Mouse (Mus musculus): ENCODE results near the gene Nutf2. TPM values are rescaled to one million over a fixed set of nuclear protein-coding genes. Genes with fewer than 3 reads are reported as not detected.
"Not testable (repeated sequence)": the region's sequence is repeated elsewhere in the genome, so short reads cannot be mapped to it uniquely, and the experiment has no call there.

Nutf2 gene
- polyA plus RNA-seq, 1 experiment from 2014 or later = 317 TPM

GRCm38 (mm10) chr8:105825506-105825905, 34.9 kb upstream of the Nutf2 start:
- H3K4me3 ChIP-seq (ENCODE audit: low read depth, low read length) = peak overlapping the region; percentile 95
- H3K27me3 ChIP-seq (ENCODE audit: insufficient read depth, low read length) = no peaks in the 10 kb centered on the region
- H3K4me2 ChIP-seq = peak overlapping the region; percentile 95
- ATAC-seq (ENCODE audit: insufficient read depth) (no peak), DNase-seq (no peak)
- no peak overlapping the region for H3K27ac ChIP-seq (ENCODE audit: low read depth)
- TF ChIP-seq CTCF (IDR thresholded peaks at IDR 0.05; ENCODE audit: low read depth) = no peak
- peak overlapping the region; percentile 94 for H3K9ac ChIP-seq
- no peaks in the 10 kb centered on the region for H3K9me3 ChIP-seq (ENCODE audit: low read depth, low read length)
- H3K4me1 ChIP-seq (ENCODE audit: insufficient read depth) = 0 out of 2 replicates have a peak, but pooled peaks cover 5% of the 10 kb centered on the region
- WGBS = 81% methylated on average over 4 of the region's 4 CpGs
- peaks cover 46% of the 10 kb centered on the region for H3K36me3 ChIP-seq (ENCODE audit: insufficient read depth)

- H3K4me1 ChIP-seq (ENCODE audit: insufficient read depth) = 0 out of 2 replicates have a peak, but pooled peaks cover 5% of the 10 kb centered on the region
- 3% methylated on average over 4 of the region's 4 CpGs for WGBS
- no peaks in the 10 kb centered on the region for H3K9me3 ChIP-seq (ENCODE audit: low read depth, low read length)
- no peaks in the 10 kb centered on the region for H3K27me3 ChIP-seq (ENCODE audit: insufficient read depth, low read length)
- ATAC-seq (ENCODE audit: insufficient read depth) (no peak), DNase-seq (no peak)
- peaks cover 37% of the 10 kb centered on the region for H3K36me3 ChIP-seq (ENCODE audit: insufficient read depth)
- peak overlapping the region; percentile 94 for H3K9ac ChIP-seq
- no peak for TF ChIP-seq CTCF (IDR thresholded peaks at IDR 0.05; ENCODE audit: low read depth)
- peak overlapping the region; percentile 84 for H3K27ac ChIP-seq (ENCODE audit: low read depth)
- H3K4me2 ChIP-seq = peak overlapping the region; percentile 95
- H3K4me3 ChIP-seq (ENCODE audit: low read depth, low read length) = peak overlapping the region; percentile 95
These were observed 34.0 kb upstream of the Nutf2 start for GRCm38 (mm10) chr8:105826379-105826778.

- peak; percentile 99 for ATAC-seq (ENCODE audit: insufficient read depth)
- TF ChIP-seq CTCF (IDR thresholded peaks at IDR 0.05; ENCODE audit: low read depth) = no peak
- peak; percentile 99 for DNase-seq
- peak within 1 kb of the TSS; percentile 94 for H3K9ac ChIP-seq
- peak within 1 kb of the TSS; percentile 95 for H3K4me3 ChIP-seq (ENCODE audit: low read depth, low read length)
- WGBS = under 1% methylated on average over 52 of the region's 52 CpGs
- H3K4me1 ChIP-seq (ENCODE audit: insufficient read depth) = 0 out of 2 replicates have a peak, but pooled peaks cover 5% of the 10 kb centered on the region
- H3K36me3 ChIP-seq (ENCODE audit: insufficient read depth) = peaks cover 31% of the 10 kb centered on the region
- no peaks in the 10 kb centered on the region for H3K27me3 ChIP-seq (ENCODE audit: insufficient read depth, low read length)
- peak within 1 kb of the TSS; percentile 84 for H3K27ac ChIP-seq (ENCODE audit: low read depth)
- H3K4me2 ChIP-seq = peak within 1 kb of the TSS; percentile 95
- H3K9me3 ChIP-seq (ENCODE audit: low read depth, low read length) = no peaks in the 10 kb centered on the region
These were observed 33.2 kb upstream of the Nutf2 start, which contains the start of the genes Ranbp10 and Tsnaxip1 for GRCm38 (mm10) chr8:105826861-105827848. Gene Ranbp10, minus strand, starts transcription at chr8:105827350. Gene Tsnaxip1, plus strand, starts transcription at chr8:105827731.

GRCm38 (mm10) chr8:105833740-105834139, 26.6 kb upstream of the Nutf2 start:
- not testable (repeated sequence) for H3K4me1 ChIP-seq (ENCODE audit: insufficient read depth); ATAC-seq (ENCODE audit: insufficient read depth); H3K9ac ChIP-seq; H3K4me2 ChIP-seq; H3K27me3 ChIP-seq (ENCODE audit: insufficient read depth, low read length); DNase-seq; H3K27ac ChIP-seq (ENCODE audit: low read depth); H3K36me3 ChIP-seq (ENCODE audit: insufficient read depth); H3K4me3 ChIP-seq (ENCODE audit: low read depth, low read length); H3K9me3 ChIP-seq (ENCODE audit: low read depth, low read length)
- WGBS = 65% methylated on average over 2 of the region's 2 CpGs

- Histone ChIP-seq H3K36me3 (ENCODE audit: insufficient read depth) (no peaks in the 10 kb centered on the region), H3K27me3 (ENCODE audit: insufficient read depth, low read length) (no peaks in the 10 kb centered on the region), H3K4me1 (ENCODE audit: insufficient read depth) (no peaks in the 10 kb centered on the region), H3K4me2 (no peak overlapping the region), H3K4me3 (ENCODE audit: low read depth, low read length) (no peak overlapping the region), H3K9ac (no peak overlapping the region), H3K9me3 (ENCODE audit: low read depth, low read length) (no peaks in the 10 kb centered on the region), H3K27ac (ENCODE audit: low read depth) (no peak overlapping the region)
- ATAC-seq (ENCODE audit: insufficient read depth) = no peak
- DNase-seq = peak; percentile 62
- TF ChIP-seq CTCF (IDR thresholded peaks at IDR 0.05; ENCODE audit: low read depth) = peak; percentile 61
- WGBS = 31% methylated on average over 11 of the region's 11 CpGs
These were observed 25.1 kb upstream of the Nutf2 start for GRCm38 (mm10) chr8:105835318-105835717.

- Histone ChIP-seq H3K27ac (ENCODE audit: low read depth) (no peak overlapping the region), H3K9ac (no peak overlapping the region), H3K4me3 (ENCODE audit: low read depth, low read length) (no peak overlapping the region), H3K36me3 (ENCODE audit: insufficient read depth) (no peaks in the 10 kb centered on the region), H3K27me3 (ENCODE audit: insufficient read depth, low read length) (no peaks in the 10 kb centered on the region), H3K9me3 (ENCODE audit: low read depth, low read length) (no peaks in the 10 kb centered on the region), H3K4me1 (ENCODE audit: insufficient read depth) (no peaks in the 10 kb centered on the region), H3K4me2 (no peak overlapping the region)
- ATAC-seq (ENCODE audit: insufficient read depth) = no peak
- 76% methylated on average over 6 of the region's 6 CpGs for WGBS
- no peak for TF ChIP-seq CTCF (IDR thresholded peaks at IDR 0.05; ENCODE audit: low read depth)
- DNase-seq = no peak
These were observed 23.4 kb upstream of the Nutf2 start for GRCm38 (mm10) chr8:105836991-105837390.

GRCm38 (mm10) chr8:105839209-105839608, 21.2 kb upstream of the Nutf2 start:
- no peak for ATAC-seq (ENCODE audit: insufficient read depth)
- Histone ChIP-seq H3K36me3 (ENCODE audit: insufficient read depth) (peaks cover 8% of the 10 kb centered on the region), H3K27me3 (ENCODE audit: insufficient read depth, low read length) (no peaks in the 10 kb centered on the region), H3K27ac (ENCODE audit: low read depth) (no peak overlapping the region), H3K4me3 (ENCODE audit: low read depth, low read length) (no peak overlapping the region), H3K4me2 (no peak overlapping the region), H3K4me1 (ENCODE audit: insufficient read depth) (no peaks in the 10 kb centered on the region), H3K9ac (no peak overlapping the region), H3K9me3 (ENCODE audit: low read depth, low read length) (no peaks in the 10 kb centered on the region)
- WGBS = 90% methylated on average over 5 of the region's 5 CpGs
- DNase-seq = no peak
- TF ChIP-seq CTCF (IDR thresholded peaks at IDR 0.05; ENCODE audit: low read depth) = no peak
